Mouse (Mus musculus): Measurements from ENCODE around the gene Trim7.
"Not testable (repeated sequence)": the region's sequence is repeated elsewhere in the genome, so short reads cannot be mapped to it uniquely, and the experiment has no call there.

The Trim7 gene

DNA sequence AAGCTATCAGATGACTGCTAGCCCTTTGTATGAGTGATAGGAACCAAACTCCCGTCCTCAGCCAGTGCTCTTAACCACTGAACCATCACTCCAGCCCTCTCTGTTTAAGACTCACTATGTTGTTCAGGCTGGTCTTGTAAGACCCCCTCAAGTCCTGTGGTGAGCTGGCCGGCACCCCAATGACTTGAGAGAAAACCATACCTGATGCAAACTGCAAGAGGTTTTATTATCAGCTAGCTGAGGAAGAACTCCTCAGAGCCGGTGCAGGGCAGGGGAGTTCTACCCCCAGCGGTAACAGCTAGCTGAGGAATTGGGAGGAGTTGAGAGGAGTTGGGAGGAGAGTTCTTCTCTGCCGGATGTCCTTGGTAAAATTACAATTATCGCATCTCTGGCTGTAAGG, 2.0 kb downstream of the Trim7 start:
- DNase-seq = no peak

GRCm38 (mm10) chr11:48830279-48830678, 4.3 kb downstream of the Trim7 start:
- no peak for DNase-seq

- no peak for DNase-seq
Observed at GRCm38 (mm10) chr11:48831273-48831672, 5.3 kb downstream of the Trim7 start.

DNA sequence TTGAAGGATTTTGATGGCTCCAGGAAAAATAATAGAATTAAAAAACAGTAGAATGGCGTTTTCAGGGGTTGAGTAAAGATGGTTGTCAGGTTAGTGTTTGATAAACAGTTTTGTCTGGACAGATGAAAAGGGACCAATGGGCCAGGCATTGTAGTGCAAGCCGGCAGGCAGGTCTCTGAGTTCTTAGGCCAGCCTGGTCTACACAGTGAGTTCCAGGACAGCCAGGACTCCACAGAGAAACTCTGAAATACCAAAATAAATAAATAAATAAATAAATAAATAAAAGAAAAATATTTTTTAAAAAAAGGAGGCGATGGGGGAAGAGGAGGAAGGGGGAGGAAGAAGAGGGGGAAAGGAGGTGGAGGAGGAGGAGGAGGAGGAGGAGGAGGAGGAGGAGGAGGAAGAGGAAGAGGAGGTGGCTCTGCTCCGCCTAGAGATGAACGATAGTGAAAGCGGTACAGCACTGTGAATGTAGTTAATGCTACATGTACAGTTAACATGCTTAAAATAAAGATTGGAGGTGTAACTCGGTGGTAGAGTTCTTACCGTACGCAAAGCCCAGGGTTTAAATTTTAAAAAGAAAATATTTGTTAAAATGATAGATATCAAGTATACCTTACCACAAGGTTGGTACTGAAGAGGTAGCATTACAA, 7.3 kb downstream of the Trim7 start:
- DNase-seq = no peak

- DNase-seq = peak; percentile 86
Observed at GRCm38 (mm10) chr11:48833731-48834639, 8.0 kb downstream of the Trim7 start.

DNA sequence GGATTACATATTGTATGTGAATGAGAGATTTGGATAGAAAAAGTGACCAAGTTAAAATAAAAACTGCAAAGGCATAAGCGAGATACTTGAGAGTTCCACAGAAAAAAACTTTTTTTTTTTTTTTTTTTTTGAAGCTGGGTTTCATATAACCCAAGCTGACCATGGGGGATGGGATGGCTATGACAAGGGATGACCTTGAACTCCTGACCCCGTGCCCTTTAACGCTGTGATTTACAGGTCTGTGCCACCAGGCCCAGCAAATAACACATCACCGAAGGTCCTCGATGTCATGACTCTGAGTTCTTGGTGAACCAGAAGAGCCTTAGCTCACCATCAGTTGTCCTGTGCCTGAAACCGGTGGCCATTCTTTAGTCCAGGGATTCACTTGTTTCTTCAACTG, 10.0 kb downstream of the Trim7 start:
- DNase-seq = no peak

- no peak for DNase-seq
Observed at GRCm38 (mm10) chr11:48836990-48837309, 11.0 kb downstream of the Trim7 start.

DNA sequence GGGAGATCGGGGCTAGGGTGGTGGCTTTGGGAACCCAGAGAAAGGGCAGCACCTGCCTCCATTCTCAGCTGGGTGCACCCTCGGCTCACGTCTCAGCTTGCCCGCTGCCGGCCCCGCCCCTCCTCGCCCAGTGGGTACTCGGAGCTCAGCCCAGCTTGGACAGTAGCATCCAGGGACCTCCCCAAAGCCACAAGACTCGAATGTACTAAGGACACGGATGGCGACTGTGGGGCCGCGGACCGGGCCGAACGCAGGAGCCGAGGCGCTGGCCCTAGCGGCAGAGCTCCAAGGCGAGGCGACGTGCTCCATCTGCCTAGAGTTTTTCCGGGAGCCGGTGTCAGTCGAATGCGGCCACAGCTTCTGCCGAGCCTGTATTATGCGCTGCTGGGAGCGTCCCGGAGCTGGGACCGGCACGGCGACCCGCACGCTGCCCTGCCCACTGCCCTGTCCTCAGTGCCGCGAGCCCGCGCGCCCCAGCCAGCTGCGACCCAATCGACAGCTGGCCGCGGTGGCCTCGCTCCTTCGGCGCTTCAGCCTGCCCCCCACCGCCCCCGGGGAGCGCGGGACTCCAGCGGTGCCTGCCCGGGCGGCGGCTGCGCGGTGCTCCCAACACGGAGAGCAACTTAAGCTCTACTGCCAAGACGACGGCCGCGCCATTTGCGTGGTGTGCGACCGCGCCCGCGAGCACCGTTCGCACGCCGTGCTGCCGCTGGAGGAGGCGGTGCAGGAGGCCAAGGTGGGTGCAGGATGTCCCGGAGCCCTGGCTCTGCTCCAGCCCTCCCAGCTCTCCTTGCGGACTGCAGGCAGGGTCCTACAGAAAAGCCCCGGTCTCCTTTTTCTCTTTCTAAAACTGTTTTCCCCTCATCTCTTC, 11.6 kb downstream of the Trim7 start:
- peak; percentile 58 for DNase-seq

- no peak for DNase-seq
Observed at GRCm38 (mm10) chr11:48838181-48838797, 12.3 kb downstream of the Trim7 start.

GRCm38 (mm10) chr11:48838879-48839680, 13.1 kb downstream of the Trim7 start:
- no peak for DNase-seq

DNA sequence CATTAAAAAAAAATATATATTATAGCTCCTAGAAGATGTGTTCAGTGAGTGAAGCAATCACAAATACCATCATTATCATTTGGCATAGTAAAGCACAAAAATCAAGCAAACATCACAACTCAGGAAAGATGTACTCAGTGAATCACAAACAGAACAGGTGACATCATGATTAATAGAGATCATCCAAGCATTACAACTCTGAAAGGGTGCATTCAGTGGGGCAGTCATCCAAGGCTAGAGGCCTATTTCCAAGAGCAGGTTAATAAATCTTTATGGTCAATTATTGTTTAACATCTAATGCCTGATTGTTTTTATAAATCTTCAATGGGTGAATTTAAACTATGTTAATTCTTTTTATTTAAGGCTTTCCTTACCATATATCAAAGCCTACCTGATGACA, 14.9 kb downstream of the Trim7 start:
- no peak for DNase-seq

- no peak for DNase-seq
Observed at GRCm38 (mm10) chr11:48841213-48841612, 15.3 kb downstream of the Trim7 start.

DNA sequence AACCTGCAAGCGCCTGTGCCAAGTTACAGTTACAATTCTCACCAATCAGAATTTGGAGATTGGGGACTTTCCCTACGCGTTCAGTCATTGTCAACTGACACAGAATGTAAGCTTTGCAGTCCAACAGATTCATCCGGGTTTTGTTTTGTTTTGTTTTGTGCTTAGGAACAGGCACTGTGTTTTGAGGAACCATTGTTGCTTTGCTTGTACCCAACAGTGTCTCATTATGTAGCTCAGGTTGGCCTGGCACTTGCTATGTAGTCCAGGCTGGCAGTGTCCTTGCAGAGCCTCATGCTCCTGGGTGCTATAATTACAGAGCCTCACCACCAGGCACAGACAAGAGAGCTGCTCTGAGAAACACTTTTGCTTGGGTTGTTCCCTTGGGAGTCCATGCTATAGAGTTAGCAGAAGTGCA, 16.4 kb downstream of the Trim7 start:
- no peak for DNase-seq

GRCm38 (mm10) chr11:48843202-48843601, 17.3 kb downstream of the Trim7 start:
- no peak for DNase-seq

DNA sequence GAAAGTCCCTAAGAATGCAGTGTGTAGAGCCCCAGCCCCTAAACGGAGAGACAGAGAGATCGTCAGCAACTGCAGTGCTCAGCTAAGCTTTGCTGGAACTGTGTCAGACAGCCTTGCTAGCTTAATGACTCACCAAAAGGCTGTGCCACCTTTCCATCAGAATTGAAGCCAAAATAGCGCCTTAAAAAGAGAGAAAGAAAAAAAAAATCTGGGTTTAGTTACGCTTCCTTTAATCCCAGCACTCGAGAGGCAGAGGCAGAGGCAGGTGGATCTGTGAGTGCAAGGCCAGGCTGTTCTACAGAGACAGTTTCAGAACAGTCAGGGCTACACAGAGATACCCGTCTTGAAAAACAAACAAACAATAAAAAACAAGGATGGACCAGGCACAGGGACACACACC, 18.4 kb downstream of the Trim7 start:
- no peak for DNase-seq

GRCm38 (mm10) chr11:48845244-48845815, 19.4 kb downstream of the Trim7 start:
- no peak for DNase-seq

DNA sequence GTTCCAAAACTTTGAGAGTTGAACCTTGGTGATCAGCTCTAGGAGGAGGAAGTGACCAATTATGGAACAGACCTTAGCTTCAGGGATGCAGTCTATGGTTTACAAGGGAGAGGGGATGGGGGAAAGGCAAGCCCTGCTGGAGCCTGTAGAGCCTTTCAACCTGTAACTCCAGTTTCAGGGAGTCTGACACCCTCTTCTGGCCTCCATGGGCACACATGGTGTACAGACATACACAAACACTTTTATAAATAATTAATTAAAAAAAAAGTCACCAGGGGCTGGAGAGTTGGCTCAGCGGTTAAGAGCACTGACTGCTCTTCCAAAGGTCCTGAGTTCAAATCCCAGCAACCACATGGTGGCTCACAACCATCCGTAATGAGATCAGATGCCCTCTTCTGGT, 20.4 kb downstream of the Trim7 start:
- DNase-seq = not testable (repeated sequence)

DNA sequence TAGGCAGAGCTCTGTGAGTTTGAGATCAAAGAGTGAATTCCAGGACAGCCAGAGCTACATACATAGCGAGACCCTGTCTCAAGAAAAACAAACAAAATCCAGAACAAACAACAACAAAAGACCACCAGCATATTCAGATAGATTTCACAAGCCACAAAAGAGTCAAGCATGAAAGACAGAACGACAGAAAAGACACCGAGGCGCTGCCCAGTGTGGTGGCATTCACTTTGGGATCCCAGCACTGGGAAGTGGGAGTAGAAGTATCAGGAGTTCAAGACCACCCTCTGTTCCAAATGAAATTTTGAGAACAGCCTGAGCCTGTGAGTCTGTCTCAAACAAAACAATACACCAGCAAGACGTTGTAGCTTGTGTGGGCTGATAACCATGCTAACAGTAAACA, 20.9 kb downstream of the Trim7 start:
- no peak for DNase-seq

GRCm38 (mm10) chr11:48850240-48850639, 24.3 kb downstream of the Trim7 start:
- DNase-seq = no peak

DNA sequence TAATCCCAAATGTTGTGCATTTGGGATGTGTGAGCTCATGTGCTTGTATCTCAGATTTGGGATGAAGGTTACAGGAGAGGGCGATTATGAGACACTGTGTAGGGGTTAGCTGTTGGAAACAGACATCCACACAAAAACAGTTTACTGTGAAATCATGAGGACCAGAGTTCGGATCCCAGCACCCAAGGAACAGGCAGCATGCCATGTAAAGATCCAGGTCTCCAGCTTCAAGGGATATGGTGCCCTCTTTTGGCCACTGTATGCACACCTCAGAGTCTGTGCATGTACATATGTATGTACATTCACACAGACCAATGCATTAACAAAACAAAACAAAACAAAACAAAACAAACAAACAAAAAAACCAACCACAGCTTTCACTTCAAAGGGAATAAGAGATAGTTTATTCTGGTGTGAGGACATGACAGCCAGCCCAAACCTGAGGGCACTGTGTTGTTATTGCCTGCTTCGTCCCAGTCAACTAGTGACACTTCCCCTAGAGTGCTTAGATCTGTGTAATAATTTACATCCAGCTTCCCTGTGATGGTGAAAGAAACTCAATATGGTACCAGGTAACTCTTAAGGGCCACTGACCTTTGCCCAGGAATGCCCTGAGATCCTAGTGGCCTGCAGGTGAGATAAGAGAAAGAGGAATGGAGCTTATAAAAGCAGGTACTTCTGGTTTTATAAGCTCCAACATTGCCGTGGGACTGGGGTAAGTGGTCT, 25.5 kb downstream of the Trim7 start:
- DNase-seq = no peak

DNA sequence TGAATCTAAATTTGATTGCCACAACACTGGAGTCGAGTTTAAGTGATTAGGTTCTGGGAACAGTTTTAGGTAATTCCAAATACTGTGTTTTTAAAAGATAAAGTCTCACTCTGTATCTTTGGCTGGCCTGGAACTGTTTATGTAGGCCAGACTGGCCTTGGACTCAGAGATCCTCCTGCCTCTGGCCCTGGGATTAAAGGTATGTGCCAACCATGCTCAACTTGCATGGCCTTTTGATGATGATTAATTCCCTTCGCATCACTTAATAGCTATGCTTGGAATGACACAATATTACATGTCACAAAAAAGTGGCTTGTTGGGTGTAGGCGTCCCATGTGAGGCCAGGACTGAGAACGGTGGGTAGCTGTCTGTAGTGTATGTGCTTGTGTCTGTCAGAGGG, 26.2 kb downstream of the Trim7 start:
- no peak for DNase-seq

Data from right cerebral cortex, postnatal 14 days (tissue).